Mouse (Mus musculus) forebrain, embryonic 14.5 days (tissue): ENCODE results near the gene Echdc3. TPM values are rescaled to one million over a fixed set of nuclear protein-coding genes. Genes with fewer than 3 reads are reported as not detected.

ENCODE experiments used
- ATAC-seq: fragments of 200-750 bp; cut with Nextera tagmentation; 2 replicates; pipeline ENCODE4 v1.8.0; 2017; ENCODE audit warnings: mild to moderate bottlenecking, moderate library complexity
- DNase-seq: peaks from one replicate; pipeline ENCODE4 v3.0.0-alpha.2; 2015; ENCODE audit warnings: low spot score
- H3K27ac ChIP-seq: fragments of 300-500 bp; sonication (generic); 2 replicates; pipeline ENCODE4 v1.5.1; 2014; ENCODE audit warnings: low read depth, mild to moderate bottlenecking, control low read depth, low read length, moderate library complexity
- H3K27me3 ChIP-seq: fragments of 300-500 bp; sonication (generic); replicated peaks from 2 replicates; pipeline ENCODE4 v1.6.1; 2014; ENCODE audit warnings: low read length, control low read depth, mixed read lengths; ENCODE audit not compliant: control insufficient read depth, insufficient read depth
- H3K36me3 ChIP-seq: fragments of 300-500 bp; sonication (generic); 2 replicates; pipeline ENCODE4 v1.6.1; 2014; ENCODE audit warnings: low read length, control low read depth; ENCODE audit not compliant: control insufficient read depth, insufficient read depth
- H3K4me1 ChIP-seq: fragments of 300-500 bp; sonication (generic); 2 replicates; pipeline ENCODE4 v1.6.1; 2014; ENCODE audit warnings: antibody characterized with exemption, low read length, control low read depth; ENCODE audit not compliant: control insufficient read depth, insufficient read depth
- H3K4me2 ChIP-seq: fragments of 300-500 bp; sonication (generic); 2 replicates; pipeline ENCODE4 v1.6.1; 2014; ENCODE audit warnings: mild to moderate bottlenecking, control low read depth, low read length
- H3K4me3 ChIP-seq: fragments of 300-500 bp; sonication (generic); 2 replicates; pipeline ENCODE4 v1.5.1; 2014; ENCODE audit warnings: low read depth, low read length, control low read depth
- H3K9ac ChIP-seq: fragments of 300-500 bp; sonication (generic); 2 replicates; pipeline ENCODE4 v1.6.1; 2014; ENCODE audit warnings: mild to moderate bottlenecking, low read length, control low read depth, moderate library complexity
- H3K9me3 ChIP-seq: fragments of 300-500 bp; sonication (generic); replicated peaks from 2 replicates; pipeline ENCODE4 v1.6.1; 2016; ENCODE audit warnings: low read length, control low read depth, mixed read lengths; ENCODE audit not compliant: control insufficient read depth
- whole genome bisulfite sequencing: fragments of 180-500 bp; shearing (Covaris S2); extraction: QIAGEN DNeasy Blood & Tissue Kit; methylation state at CpG from one replicate; pipeline ENCODE4 v1.1.7; 2014; 5-methylcytosine and 5-hydroxymethylcytosine counted together
- polyA plus RNA-seq: library from polyadenylated mRNA; unstranded; fragments of >200 nt; fragmentation: Nextera tagmentation; extraction: Ambion mirVana; gene quantifications from 2 replicates; pipeline ENCODE4 v1.2.1, GENCODE M21; 2014

Gene Echdc3
- polyA plus RNA-seq, 1 experiment from 2014 or later, result 1.4 TPM

GRCm38 (mm10) chr2:6190036-6190435 lies 22.8 kb downstream of the Echdc3 start:
- H3K4me2 ChIP-seq, result no peak overlapping the region
- no peaks in the 10 kb centered on the region for H3K4me1 ChIP-seq
- ATAC-seq (no peak), DNase-seq (no peak)
- H3K4me3 ChIP-seq, result no peak overlapping the region
- H3K9ac ChIP-seq, result no peak overlapping the region
- H3K36me3 ChIP-seq, result no peaks in the 10 kb centered on the region
- H3K27me3 ChIP-seq, result no peaks in the 10 kb centered on the region; the same call in 1 of the 2 replicates
- no peak overlapping the region for H3K27ac ChIP-seq
- 85% methylated on average over 6 of the region's 6 CpGs for WGBS
- no peaks in the 10 kb centered on the region for H3K9me3 ChIP-seq

- no peak overlapping the region for H3K27ac ChIP-seq
- no peak overlapping the region for H3K4me2 ChIP-seq
- no peak for ATAC-seq
- H3K4me1 ChIP-seq, result no peaks in the 10 kb centered on the region
- no peak overlapping the region for H3K4me3 ChIP-seq
- no peaks in the 10 kb centered on the region for H3K36me3 ChIP-seq
- 0 out of 2 replicates have a peak, but pooled peaks cover under 1% of the 10 kb centered on the region for H3K9me3 ChIP-seq
- H3K27me3 ChIP-seq, result no peaks in the 10 kb centered on the region; the same call in 1 of the 2 replicates
- no peak overlapping the region for H3K9ac ChIP-seq
- DNase-seq, result no peak
- WGBS, result 88% methylated on average over 2 of the region's 2 CpGs
Observed at GRCm38 (mm10) chr2:6189675-6189998, 23.2 kb downstream of the Echdc3 start.

- Histone ChIP-seq H3K9me3 (0 out of 2 replicates have a peak, but pooled peaks cover 2% of the 10 kb centered on the region), H3K27me3 (no peaks in the 10 kb centered on the region; the same call in 1 of the 2 replicates), H3K4me1 (no peaks in the 10 kb centered on the region), H3K36me3 (no peaks in the 10 kb centered on the region), H3K4me3 (no peak overlapping the region), H3K4me2 (no peak overlapping the region), H3K27ac (no peak overlapping the region), H3K9ac (no peak overlapping the region)
- 76% methylated on average over 11 of the region's 11 CpGs for WGBS
- no peak for ATAC-seq
- no peak for DNase-seq
Observed at GRCm38 (mm10) chr2:6188891-6189674, 23.8 kb downstream of the Echdc3 start.

DNA sequence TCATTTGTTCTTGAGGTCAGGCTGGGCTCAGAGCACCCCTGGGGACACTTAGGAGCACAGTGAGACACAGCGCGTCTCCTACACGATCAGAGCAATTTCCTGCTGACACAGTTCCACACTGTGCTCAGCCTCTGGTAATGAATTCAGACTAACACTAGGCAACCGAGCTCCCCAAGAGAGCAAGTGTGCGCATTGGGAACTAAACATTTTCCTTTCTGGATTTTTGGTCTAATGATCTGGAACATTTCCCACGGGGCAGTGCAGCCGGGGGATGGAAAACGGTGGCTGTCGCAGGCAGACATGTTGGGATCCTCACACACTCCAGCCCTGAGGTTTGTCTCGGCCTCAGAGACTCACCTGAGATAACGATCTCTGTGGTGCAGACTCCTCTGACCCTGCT lies 25.4 kb downstream of the Echdc3 start:
- H3K4me1 ChIP-seq, result no peaks in the 10 kb centered on the region
- no peak overlapping the region for H3K4me3 ChIP-seq
- no peak for ATAC-seq
- H3K36me3 ChIP-seq, result no peaks in the 10 kb centered on the region
- WGBS, result 69% methylated on average over 11 of the region's 11 CpGs
- no peak overlapping the region for H3K4me2 ChIP-seq
- no peak overlapping the region for H3K27ac ChIP-seq
- no peak for DNase-seq
- H3K9me3 ChIP-seq, result 0 out of 2 replicates have a peak, but pooled peaks cover 2% of the 10 kb centered on the region
- no peak overlapping the region for H3K9ac ChIP-seq
- no peaks in the 10 kb centered on the region; the same call in 1 of the 2 replicates for H3K27me3 ChIP-seq

DNA sequence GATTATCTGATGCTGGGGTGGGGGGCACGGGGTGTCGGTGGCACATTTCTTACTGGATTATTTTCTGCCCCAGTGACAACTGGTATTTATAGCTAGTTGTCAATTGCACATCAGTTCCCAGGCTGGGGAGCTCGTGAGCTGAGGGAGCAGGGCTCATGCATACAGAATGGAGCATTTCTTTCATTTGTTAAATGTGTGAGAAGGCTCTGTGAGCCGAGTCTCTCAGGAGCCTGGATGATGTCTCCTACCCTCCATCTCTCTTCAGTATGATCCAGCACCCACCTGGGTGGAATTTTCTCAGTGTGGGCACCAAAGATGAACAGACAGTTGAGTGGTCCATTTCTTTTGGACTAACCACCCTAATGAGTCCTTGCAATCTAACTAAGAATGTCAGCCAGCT lies 25.9 kb downstream of the Echdc3 start:
- Histone ChIP-seq H3K4me3 (no peak overlapping the region), H3K27ac (no peak overlapping the region), H3K27me3 (no peaks in the 10 kb centered on the region; the same call in 1 of the 2 replicates), H3K36me3 (no peaks in the 10 kb centered on the region), H3K4me2 (no peak overlapping the region), H3K9me3 (0 out of 2 replicates have a peak, but pooled peaks cover 2% of the 10 kb centered on the region), H3K4me1 (no peaks in the 10 kb centered on the region), H3K9ac (no peak overlapping the region)
- DNase-seq, result no peak
- no peak for ATAC-seq
- WGBS, result 53% methylated on average over 4 of the region's 4 CpGs

GRCm38 (mm10) chr2:6179749-6180117 lies 33.1 kb downstream of the Echdc3 start:
- no peak for DNase-seq
- 0 out of 2 replicates have a peak, but pooled peaks cover 2% of the 10 kb centered on the region for H3K9me3 ChIP-seq
- no peaks in the 10 kb centered on the region for H3K36me3 ChIP-seq
- no peak overlapping the region for H3K4me3 ChIP-seq
- H3K27me3 ChIP-seq, result no peaks in the 10 kb centered on the region
- no peak overlapping the region for H3K4me2 ChIP-seq
- no peaks in the 10 kb centered on the region for H3K4me1 ChIP-seq
- no peak overlapping the region for H3K9ac ChIP-seq
- no peak overlapping the region for H3K27ac ChIP-seq
- 92% methylated on average over 1 of the region's 1 CpGs for WGBS
- ATAC-seq, result no peak

DNA sequence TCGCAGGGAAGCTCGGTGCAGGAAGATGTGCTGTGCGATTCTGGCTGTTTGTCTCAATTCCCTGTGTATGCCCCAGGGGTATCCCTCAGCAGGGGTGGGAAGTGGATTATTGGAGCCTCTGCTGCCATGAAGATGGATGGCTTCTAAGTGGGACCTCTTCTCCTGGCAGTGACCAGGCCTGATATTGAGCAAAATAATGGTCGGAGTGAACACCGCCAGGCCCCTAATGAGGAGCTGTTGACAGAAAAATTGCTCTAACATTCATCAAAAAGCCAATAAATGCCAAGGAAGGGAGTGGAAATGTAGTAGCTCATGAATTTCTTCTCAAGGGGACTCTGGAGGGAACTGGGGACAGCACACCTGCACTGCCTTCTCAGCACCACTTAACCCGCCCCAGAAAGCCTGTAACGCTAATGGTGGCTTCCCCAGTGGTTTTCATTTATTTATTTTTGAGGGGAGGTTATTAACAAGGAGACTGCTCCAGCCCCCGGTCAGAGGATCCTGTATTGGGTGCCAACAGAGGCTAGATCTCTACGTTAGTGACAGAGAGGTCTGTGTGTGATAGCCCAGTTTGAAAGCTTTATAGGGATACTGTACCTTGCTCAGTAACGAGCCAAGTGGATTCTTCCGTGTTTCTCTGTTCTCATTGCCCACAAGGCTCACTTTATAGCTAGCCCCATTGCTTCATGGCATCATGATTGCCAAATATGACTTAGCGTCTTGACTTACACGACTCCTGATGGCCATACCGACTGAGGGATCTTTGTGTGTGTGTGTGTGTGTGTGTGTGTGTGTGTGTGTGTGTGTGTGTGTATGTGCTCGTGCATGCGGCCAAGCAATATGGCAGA lies 33.7 kb downstream of the Echdc3 start:
- H3K27ac ChIP-seq, result no peak overlapping the region
- H3K36me3 ChIP-seq, result no peaks in the 10 kb centered on the region
- no peaks in the 10 kb centered on the region for H3K4me1 ChIP-seq
- no peaks in the 10 kb centered on the region for H3K27me3 ChIP-seq
- no peaks in the 10 kb centered on the region for H3K9me3 ChIP-seq
- DNase-seq, result no peak
- no peak for ATAC-seq
- H3K4me2 ChIP-seq, result no peak overlapping the region
- H3K9ac ChIP-seq, result no peak overlapping the region
- 85% methylated on average over 16 of the region's 16 CpGs for WGBS
- H3K4me3 ChIP-seq, result no peak overlapping the region

DNA sequence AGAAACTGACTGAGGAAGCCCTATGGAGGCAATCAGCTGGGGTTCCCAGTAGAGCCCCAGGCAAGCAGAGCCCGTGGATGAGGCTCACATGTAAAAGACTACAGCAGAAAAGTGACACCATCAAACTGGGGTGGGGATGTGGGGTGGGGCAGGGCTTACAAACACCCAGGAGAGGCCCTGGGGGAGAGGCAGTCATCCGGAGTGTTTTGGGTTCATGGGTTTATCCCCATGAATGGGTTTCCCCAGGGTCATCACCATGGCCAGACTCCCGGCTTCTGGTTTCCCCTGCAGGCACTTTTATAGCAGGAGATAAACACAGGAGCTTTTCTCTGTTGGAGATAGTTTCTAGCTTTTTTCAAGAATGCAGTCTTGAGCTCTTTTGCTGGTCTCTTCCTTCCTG lies 39.8 kb downstream of the Echdc3 start:
- DNase-seq (no peak), ATAC-seq (no peak)
- Histone ChIP-seq H3K9me3 (no peaks in the 10 kb centered on the region), H3K4me2 (no peak overlapping the region), H3K27ac (no peak overlapping the region), H3K4me1 (no peaks in the 10 kb centered on the region), H3K36me3 (no peaks in the 10 kb centered on the region), H3K4me3 (no peak overlapping the region), H3K9ac (no peak overlapping the region), H3K27me3 (no peaks in the 10 kb centered on the region)
- WGBS, result 56% methylated on average over 3 of the region's 3 CpGs

DNA sequence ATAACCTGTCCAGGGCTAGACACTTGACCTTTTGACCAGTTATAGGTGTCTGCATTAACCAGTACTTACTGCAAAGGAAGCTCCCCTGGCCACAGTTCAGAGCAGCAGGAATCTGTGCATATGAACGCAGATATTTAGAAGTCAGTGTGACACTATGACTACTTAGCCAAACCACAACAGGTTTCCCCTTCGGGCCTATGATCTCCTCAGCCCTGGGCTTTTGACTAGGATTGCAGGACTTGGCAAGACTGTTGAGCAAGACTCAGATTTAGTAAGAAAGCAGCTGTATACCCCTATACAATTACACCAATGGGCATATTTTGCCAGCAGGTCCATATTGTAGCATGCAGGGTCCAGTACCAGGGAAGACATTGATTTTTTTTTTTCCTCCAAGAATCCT lies 44.3 kb downstream of the Echdc3 start:
- WGBS, result 91% methylated on average over 2 of the region's 2 CpGs
- H3K4me1 ChIP-seq, result no peaks in the 10 kb centered on the region
- H3K9me3 ChIP-seq, result no peaks in the 10 kb centered on the region
- DNase-seq, result no peak
- ATAC-seq, result no peak
- H3K4me3 ChIP-seq, result no peak overlapping the region
- H3K27ac ChIP-seq, result no peak overlapping the region
- no peaks in the 10 kb centered on the region for H3K36me3 ChIP-seq
- H3K27me3 ChIP-seq, result no peaks in the 10 kb centered on the region
- H3K4me2 ChIP-seq, result no peak overlapping the region
- no peak overlapping the region for H3K9ac ChIP-seq
